ENCODE assay signal across 8 mouse cellular contexts in genomic region chr16:50381351-50381746, GRCm38 (mm10). TPM values are rescaled to one million over a fixed set of nuclear protein-coding genes. Genes with fewer than 3 reads are reported as not detected.
DNase-seq lines count a peak whose midpoint lies in the region; ATAC-seq lines count a peak whose summit lies in the region.

No protein-coding gene starts in this region.

- DNase-seq in heart, adult 8-10 months (ENCODE audit: low spot score) = peak; percentile 24
- no peak for DNase-seq in heart, postnatal 25 days (ENCODE audit: low spot score)
- peak; percentile 22 for DNase-seq in brain, embryonic 18.5 days (ENCODE audit: low read depth, low spot score)
- DNase-seq in hindbrain, embryonic 11.5 days (ENCODE audit: low spot score) = peak; percentile 8
- no peak for DNase-seq in natural killer cell, adult 2 months (ENCODE audit: low spot score in 2 of 2)
- DNase-seq in gastrocnemius, adult 18-20 months (ENCODE audit: low spot score) = no peak

- no peak overlapping the region for H3K4me3 ChIP-seq in hindbrain, embryonic 11.5 days (ENCODE audit: low read depth, low read length)
- no peak overlapping the region for H3K4me3 ChIP-seq in limb, embryonic 13.5 days
- no peak overlapping the region for H3K4me3 ChIP-seq in stomach, embryonic 15.5 days (replicated peaks)

- H3K27ac ChIP-seq in hindbrain, embryonic 11.5 days (ENCODE audit: low read depth, low read length) = no peak overlapping the region
- H3K27ac ChIP-seq in limb, embryonic 13.5 days = no peak overlapping the region
- H3K27ac ChIP-seq in stomach, embryonic 15.5 days = no peak overlapping the region

- intact Hi-C loops in heart, postnatal 25 days (cut with DNase I) = loop anchor here (2.0 to 5.0 kb wide), 2 partner anchors 51 to 355 kb away; partner anchors contain the start of gene Bbx

- no peaks in the 10 kb centered on the region for H3K27me3 ChIP-seq in hindbrain, embryonic 11.5 days (ENCODE audit: control insufficient read depth, insufficient read depth, low read length)
- no peaks in the 10 kb centered on the region for H3K27me3 ChIP-seq in limb, embryonic 13.5 days
- H3K27me3 ChIP-seq in stomach, embryonic 15.5 days (replicated peaks) = no peaks in the 10 kb centered on the region

- WGBS in hindbrain, embryonic 11.5 days = 45% methylated on average over 7 of the region's 7 CpGs
- 26% methylated on average over 7 of the region's 7 CpGs for WGBS in limb, embryonic 13.5 days
- 30% methylated on average over 7 of the region's 7 CpGs for WGBS in stomach, embryonic 15.5 days

- no peaks in the 10 kb centered on the region for H3K9me3 ChIP-seq in hindbrain, embryonic 11.5 days (ENCODE audit: control insufficient read depth, low read length)
- no peaks in the 10 kb centered on the region for H3K9me3 ChIP-seq in limb, embryonic 13.5 days
- no peaks in the 10 kb centered on the region for H3K9me3 ChIP-seq in stomach, embryonic 15.5 days

- H3K4me2 ChIP-seq in hindbrain, embryonic 11.5 days (replicated peaks; ENCODE audit: low read depth, low read length) = peak overlapping the region; percentile 15
- peak overlapping the region; percentile 48 for H3K4me2 ChIP-seq in limb, embryonic 13.5 days (replicated peaks)
- H3K4me2 ChIP-seq in stomach, embryonic 15.5 days = peak overlapping the region; percentile 39

- no peak overlapping the region for H3K9ac ChIP-seq in hindbrain, embryonic 11.5 days (ENCODE audit: low read depth, low read length)
- H3K9ac ChIP-seq in limb, embryonic 13.5 days = no peak overlapping the region
- no peak overlapping the region for H3K9ac ChIP-seq in stomach, embryonic 15.5 days

- peaks cover 4% of the 10 kb centered on the region; the same call in 1 of the 2 replicates for H3K4me1 ChIP-seq in hindbrain, embryonic 11.5 days (replicated peaks; ENCODE audit: control insufficient read depth, insufficient read depth, low read length)
- H3K4me1 ChIP-seq in limb, embryonic 13.5 days = peaks cover 12% of the 10 kb centered on the region
- H3K4me1 ChIP-seq in stomach, embryonic 15.5 days = peaks cover 11% of the 10 kb centered on the region; the same call in 1 of the 2 replicates

- no peaks in the 10 kb centered on the region for H3K36me3 ChIP-seq in hindbrain, embryonic 11.5 days (ENCODE audit: control insufficient read depth, insufficient read depth, low read length)
- H3K36me3 ChIP-seq in limb, embryonic 13.5 days = no peaks in the 10 kb centered on the region
- H3K36me3 ChIP-seq in stomach, embryonic 15.5 days = no peaks in the 10 kb centered on the region

- ATAC-seq in hindbrain, embryonic 11.5 days (ENCODE audit: low FRiP score) = peak; percentile 61
- ATAC-seq in limb, embryonic 13.5 days (ENCODE audit: low FRiP score, low read depth) = no peak
- no peak for ATAC-seq in stomach, embryonic 15.5 days (ENCODE audit: insufficient read depth, low FRiP score, low read depth)

RNA-seq across cellular contexts. Expression of gene Bbx, which starts 50.8 kb away (rescaled TPM):
- total RNA-seq in heart, adult 8-10 months (2022) = 10 to 100 TPM; 13.5 to 17.4 (median 15.8) TPM
- 10 to 100 TPM; 11.7 to 14.7 TPM for total RNA-seq in heart, postnatal 25 days (2021)
- polyA plus RNA-seq in hindbrain, embryonic 11.5 days (2014; fragmentation: Nextera tagmentation; extraction: Ambion mirVana) = 36.9 and 42.2 TPM in 2 replicates
- polyA plus RNA-seq in limb, embryonic 13.5 days (2015; fragmentation: Nextera tagmentation; extraction: Ambion mirVana) = 52.9 and 54.4 TPM in 2 replicates
- 41.8 and 43.2 TPM in 2 replicates for polyA plus RNA-seq in stomach, embryonic 15.5 days (2015; fragmentation: Nextera tagmentation; extraction: Ambion mirVana)
- total RNA-seq in gastrocnemius, adult 18-20 months (2021) = 1 to 10 TPM; 7.8 to 9.4 TPM

Comparison
In these comparisons a context has a peak if more than half of its experiments do, and no peak if none do; other contexts are left out.
1. DNase-seq: peak in heart, adult 8-10 months (single experiment), brain, embryonic 18.5 days (single experiment) and hindbrain, embryonic 11.5 days (single experiment); none in heart, postnatal 25 days (single experiment), natural killer cell, adult 2 months (0 of 2) and gastrocnemius, adult 18-20 months (single experiment).
2. Peak in every context shown above with its lines, with median percentiles within 50 percentile points of each other: H3K4me2 ChIP-seq.